Mouse (Mus musculus) midbrain, embryonic 10.5 days (tissue): ENCODE results near the gene Gh. TPM values are rescaled to one million over a fixed set of nuclear protein-coding genes. Genes with fewer than 3 reads are reported as not detected.
"Not testable (repeated sequence)": the region's sequence is repeated elsewhere in the genome, so short reads cannot be mapped to it uniquely, and the experiment has no call there.

Experiments
- DNase-seq: peaks from one replicate; pipeline ENCODE4 v3.0.0-alpha.2; 2017; ENCODE audit warnings: low spot score
- H3K27ac ChIP-seq: fragments of 300-500 bp; sonication (generic); replicated peaks from 2 replicates; pipeline ENCODE4 v1.5.1; 2016; ENCODE audit warnings: mild to moderate bottlenecking
- H3K27me3 ChIP-seq: fragments of 300-500 bp; sonication (generic); 2 replicates; pipeline ENCODE4 v1.6.1; 2016; ENCODE audit warnings: low read depth, mild to moderate bottlenecking; ENCODE audit not compliant: poor library complexity, severe bottlenecking
- H3K36me3 ChIP-seq: fragments of 300-500 bp; sonication (generic); 2 replicates; pipeline ENCODE4 v1.6.1; 2016; ENCODE audit warnings: mild to moderate bottlenecking, moderate library complexity
- H3K4me1 ChIP-seq: fragments of 300-500 bp; sonication (generic); 2 replicates; pipeline ENCODE4 v1.6.1; 2016
- H3K4me3 ChIP-seq: fragments of 300-500 bp; sonication (generic); 2 replicates; pipeline ENCODE4 v1.5.1; 2016; ENCODE audit warnings: mild to moderate bottlenecking, moderate library complexity
- H3K9me3 ChIP-seq: fragments of 300-500 bp; sonication (generic); replicated peaks from 2 replicates; pipeline ENCODE4 v1.6.1; 2016; ENCODE audit warnings: mild to moderate bottlenecking
- WGBS: fragments of 180-500 bp; shearing (Covaris S2); methylation state at CpG from one replicate; pipeline ENCODE4 v1.1.7; 2016; 5-methylcytosine and 5-hydroxymethylcytosine counted together
- polyA plus RNA-seq: library from polyadenylated mRNA; unstranded; fragments of >200 nt; fragmentation: Nextera tagmentation; extraction: Ambion mirVana; gene quantifications from 2 replicates; pipeline ENCODE4 v1.2.1, GENCODE M21; 2016

Gh gene
- not detected in 2 replicates for polyA plus RNA-seq

GRCm38 (mm10) chr11:106301765-106302164 is at the start of gene Gh:
Gene Gh (minus strand): TSS chr11:106301865.
- H3K36me3 ChIP-seq, result no peaks in the 10 kb centered on the region
- WGBS, result 83% methylated on average over 9 of the region's 9 CpGs
- no peaks in the 10 kb centered on the region for H3K27me3 ChIP-seq
- no peak within 1 kb of the TSS for H3K4me3 ChIP-seq
- no peak for DNase-seq
- H3K27ac ChIP-seq, result no peak within 1 kb of the TSS
- H3K4me1 ChIP-seq, result no peaks in the 10 kb centered on the region
- H3K9me3 ChIP-seq, result no peaks in the 10 kb centered on the region; the same call in 1 of the 2 replicates

- H3K9me3 ChIP-seq, result no peaks in the 10 kb centered on the region
- no peak overlapping the region for H3K4me3 ChIP-seq
- 78% methylated on average over 3 of the region's 3 CpGs for WGBS
- peaks cover 9% of the 10 kb centered on the region for H3K4me1 ChIP-seq
- H3K36me3 ChIP-seq, result no peaks in the 10 kb centered on the region
- 0 out of 2 replicates have a peak overlapping the region, but pooled peaks have one; percentile 49 for H3K27ac ChIP-seq
- no peak for DNase-seq
- peaks cover 6% of the 10 kb centered on the region; the same call in 1 of the 2 replicates for H3K27me3 ChIP-seq
Observed at GRCm38 (mm10) chr11:106351253-106351652, 49.6 kb upstream of the Gh start.

- DNase-seq, result no peak
Observed at GRCm38 (mm10) chr11:106350853-106351252, 49.2 kb upstream of the Gh start.

GRCm38 (mm10) chr11:106349772-106350171 is 48.1 kb upstream of the Gh start:
- Histone ChIP-seq H3K27ac (no peak overlapping the region), H3K36me3 (no peaks in the 10 kb centered on the region), H3K4me1 (peaks cover 20% of the 10 kb centered on the region), H3K27me3 (peaks cover 6% of the 10 kb centered on the region; the same call in 1 of the 2 replicates), H3K9me3 (no peaks in the 10 kb centered on the region), H3K4me3 (no peak overlapping the region)
- DNase-seq, result no peak
- WGBS, result 84% methylated on average over 6 of the region's 6 CpGs

More at GRCm38 (mm10) chr11:106350853-106351252, 49.2 kb upstream of the Gh start:
- H3K4me3 ChIP-seq, result no peak overlapping the region
- H3K27ac ChIP-seq, result no peak overlapping the region
- H3K9me3 ChIP-seq, result no peaks in the 10 kb centered on the region
- 57% methylated on average over 5 of the region's 5 CpGs for WGBS
- no peaks in the 10 kb centered on the region for H3K36me3 ChIP-seq
- peaks cover 9% of the 10 kb centered on the region for H3K4me1 ChIP-seq
- H3K27me3 ChIP-seq, result peaks cover 6% of the 10 kb centered on the region; the same call in 1 of the 2 replicates

- Histone ChIP-seq H3K36me3 (no peaks in the 10 kb centered on the region), H3K27me3 (peaks cover 6% of the 10 kb centered on the region; the same call in 1 of the 2 replicates), H3K4me3 (no peak overlapping the region), H3K27ac (peak overlapping the region; percentile 64), H3K9me3 (no peaks in the 10 kb centered on the region), H3K4me1 (peaks cover 37% of the 10 kb centered on the region)
- peak; percentile 33 for DNase-seq
- WGBS, result 50% methylated on average over 6 of the region's 6 CpGs
Observed at GRCm38 (mm10) chr11:106344910-106345309, 43.2 kb upstream of the Gh start.

- 84% methylated on average over 9 of the region's 9 CpGs for WGBS
- peaks cover 52% of the 10 kb centered on the region for H3K4me1 ChIP-seq
- no peak for DNase-seq
- no peak overlapping the region for H3K27ac ChIP-seq
- no peak overlapping the region for H3K4me3 ChIP-seq
- H3K9me3 ChIP-seq, result no peaks in the 10 kb centered on the region
- no peaks in the 10 kb centered on the region for H3K27me3 ChIP-seq
- H3K36me3 ChIP-seq, result no peaks in the 10 kb centered on the region
Observed at GRCm38 (mm10) chr11:106340990-106341520, 39.4 kb upstream of the Gh start.

- H3K9me3 ChIP-seq, DNase-seq, H3K27me3 ChIP-seq, H3K27ac ChIP-seq, H3K36me3 ChIP-seq, H3K4me3 ChIP-seq: not testable (repeated sequence)
- peaks cover 38% of the 10 kb centered on the region for H3K4me1 ChIP-seq
- 90% methylated on average over 4 of the region's 4 CpGs for WGBS
Observed at GRCm38 (mm10) chr11:106339323-106339722, 37.7 kb upstream of the Gh start.

- Histone ChIP-seq H3K27me3 (no peaks in the 10 kb centered on the region), H3K4me3 (no peak overlapping the region), H3K36me3 (no peaks in the 10 kb centered on the region), H3K27ac (peak overlapping the region; percentile 56; the same call in 1 of the 2 replicates), H3K4me1 (peaks cover 38% of the 10 kb centered on the region), H3K9me3 (no peaks in the 10 kb centered on the region)
- 83% methylated on average over 7 of the region's 7 CpGs for WGBS
- no peak for DNase-seq
Observed at GRCm38 (mm10) chr11:106338870-106339269, 37.2 kb upstream of the Gh start.

GRCm38 (mm10) chr11:106338029-106338428 is 36.4 kb upstream of the Gh start:
- Histone ChIP-seq H3K4me3 (no peak overlapping the region), H3K9me3 (no peaks in the 10 kb centered on the region), H3K27ac (peak overlapping the region; percentile 56; the same call in 1 of the 2 replicates), H3K36me3 (no peaks in the 10 kb centered on the region), H3K4me1 (peaks cover 34% of the 10 kb centered on the region), H3K27me3 (no peaks in the 10 kb centered on the region)
- DNase-seq, result no peak
- 78% methylated on average over 5 of the region's 5 CpGs for WGBS

GRCm38 (mm10) chr11:106334066-106334465 is 32.4 kb upstream of the Gh start:
- 23% methylated on average over 2 of the region's 2 CpGs for WGBS
- H3K27ac ChIP-seq, result no peak overlapping the region
- no peaks in the 10 kb centered on the region for H3K27me3 ChIP-seq

GRCm38 (mm10) chr11:106332458-106332857 is 30.8 kb upstream of the Gh start:
- no peak overlapping the region; the same call in 1 of the 2 replicates for H3K27ac ChIP-seq
- no peak for DNase-seq
- no peaks in the 10 kb centered on the region for H3K36me3 ChIP-seq
- no peaks in the 10 kb centered on the region for H3K27me3 ChIP-seq
- no peaks in the 10 kb centered on the region for H3K9me3 ChIP-seq
- 66% methylated on average over 4 of the region's 4 CpGs for whole genome bisulfite sequencing
- no peak overlapping the region for H3K4me3 ChIP-seq
- peaks cover 16% of the 10 kb centered on the region for H3K4me1 ChIP-seq

More at GRCm38 (mm10) chr11:106334066-106334465, 32.4 kb upstream of the Gh start:
- Histone ChIP-seq H3K36me3 (no peaks in the 10 kb centered on the region), H3K4me1 (peaks cover 23% of the 10 kb centered on the region), H3K4me3 (no peak overlapping the region), H3K9me3 (no peaks in the 10 kb centered on the region)
- DNase-seq, result no peak

GRCm38 (mm10) chr11:106329682-106330081 is 28.0 kb upstream of the Gh start:
- no peak overlapping the region for H3K4me3 ChIP-seq
- no peak for DNase-seq
- no peak overlapping the region for H3K27ac ChIP-seq
- H3K27me3 ChIP-seq, result no peaks in the 10 kb centered on the region
- H3K9me3 ChIP-seq, result no peaks in the 10 kb centered on the region
- H3K36me3 ChIP-seq, result no peaks in the 10 kb centered on the region
- H3K4me1 ChIP-seq, result peaks cover 35% of the 10 kb centered on the region
- 75% methylated on average over 7 of the region's 7 CpGs for WGBS

GRCm38 (mm10) chr11:106329128-106329527 is 27.5 kb upstream of the Gh start:
- Histone ChIP-seq H3K36me3 (no peaks in the 10 kb centered on the region), H3K27me3 (no peaks in the 10 kb centered on the region), H3K9me3 (no peaks in the 10 kb centered on the region), H3K4me1 (peaks cover 38% of the 10 kb centered on the region), H3K4me3 (no peak overlapping the region), H3K27ac (no peak overlapping the region)
- WGBS, result 82% methylated on average over 6 of the region's 6 CpGs
- DNase-seq, result no peak
